Mouse (Mus musculus) ES-Bruce4 (cell line): ENCODE results near the gene Med13. TPM values are rescaled to one million over a fixed set of nuclear protein-coding genes. Genes with fewer than 3 reads are reported as not detected.

Experiments
- H3K27ac ChIP-seq: 2 replicates; pipeline ENCODE4 v1.5.1; 2012; ENCODE audit warnings: low read length, inconsistent platforms; ENCODE audit not compliant: insufficient read depth
- H3K27me3 ChIP-seq: 2 replicates; pipeline ENCODE4 v1.6.1; 2012; ENCODE audit warnings: mild to moderate bottlenecking, low read length, inconsistent platforms; ENCODE audit not compliant: control insufficient read depth, poor library complexity, insufficient read depth, severe bottlenecking
- H3K36me3 ChIP-seq: 2 replicates; pipeline ENCODE4 v1.6.1; 2012; ENCODE audit warnings: inconsistent platforms, mild to moderate bottlenecking, low read length, moderate library complexity; ENCODE audit not compliant: control insufficient read depth, poor library complexity, insufficient read depth, severe bottlenecking
- H3K4me1 ChIP-seq: one replicate; pipeline ENCODE4 v1.8.1; 2011; ENCODE audit warnings: low read length; ENCODE audit not compliant: control insufficient read depth, insufficient read depth
- H3K4me3 ChIP-seq: 2 replicates; pipeline ENCODE4 v1.5.1; 2011; ENCODE audit warnings: low read depth, mild to moderate bottlenecking, low read length
- H3K9ac ChIP-seq: 2 replicates; pipeline ENCODE4 v1.6.1; 2012; ENCODE audit warnings: low read depth, mild to moderate bottlenecking, inconsistent platforms; ENCODE audit not compliant: poor library complexity, severe bottlenecking
- H3K9me3 ChIP-seq: replicated peaks from 2 replicates; pipeline ENCODE4 v1.6.1; 2012; ENCODE audit warnings: mild to moderate bottlenecking, low read length, inconsistent platforms; ENCODE audit not compliant: control insufficient read depth, poor library complexity, insufficient read depth, severe bottlenecking
- CTCF ChIP-seq: IDR thresholded peaks from one replicate; pipeline ENCODE4 v1.8.1; 2011; ENCODE audit warnings: low read depth, low read length
- EP300 ChIP-seq: IDR thresholded peaks from 2 replicates; pipeline ENCODE4 v1.6.1; 2011; ENCODE audit warnings: low read depth, low read length; ENCODE audit not compliant: insufficient read depth
- POLR2A ChIP-seq: IDR thresholded peaks from one replicate; pipeline ENCODE4 v1.8.1; 2011; ENCODE audit warnings: low read length; ENCODE audit not compliant: insufficient read depth
- polyA plus RNA-seq: library from polyadenylated mRNA; stranded (reverse); fragments of >200 nt; gene quantifications from 2 replicates; pipeline ENCODE4 v1.2.4, GENCODE M21; 2011; ENCODE audit warnings: low read depth; ENCODE audit not compliant: missing spikeins, insufficient read depth, insufficient read length

The Med13 gene
- 58.7 and 59.2 TPM in 2 replicates for polyA plus RNA-seq

- Histone ChIP-seq H3K9ac (peak within 1 kb of the TSS; percentile 83), H3K36me3 (peaks cover 16% of the 10 kb centered on the region), H3K27ac (peak within 1 kb of the TSS; percentile 72), H3K4me3 (peak within 1 kb of the TSS; percentile 91), H3K9me3 (no peaks in the 10 kb centered on the region), H3K27me3 (no peaks in the 10 kb centered on the region; the same call in 1 of the 2 replicates), H3K4me1 (no peaks in the 10 kb centered on the region)
- TF ChIP-seq CTCF (no peak), POLR2A (no peak), EP300 (no peak)
Observed at GRCm38 (mm10) chr11:86356854-86357788, at the start of gene Med13. Med13 (minus strand) TSS chr11:86357602.

- TF ChIP-seq POLR2A, result no peak
- no peak for TF ChIP-seq CTCF
- no peak for TF ChIP-seq EP300
- Histone ChIP-seq H3K4me3 (no peak overlapping the region), H3K9ac (no peak overlapping the region), H3K36me3 (no peaks in the 10 kb centered on the region), H3K27me3 (no peaks in the 10 kb centered on the region), H3K9me3 (no peaks in the 10 kb centered on the region), H3K27ac (no peak overlapping the region), H3K4me1 (peaks cover 2% of the 10 kb centered on the region)
Observed at GRCm38 (mm10) chr11:86404590-86404989, 47.2 kb upstream of the Med13 start.

DNA sequence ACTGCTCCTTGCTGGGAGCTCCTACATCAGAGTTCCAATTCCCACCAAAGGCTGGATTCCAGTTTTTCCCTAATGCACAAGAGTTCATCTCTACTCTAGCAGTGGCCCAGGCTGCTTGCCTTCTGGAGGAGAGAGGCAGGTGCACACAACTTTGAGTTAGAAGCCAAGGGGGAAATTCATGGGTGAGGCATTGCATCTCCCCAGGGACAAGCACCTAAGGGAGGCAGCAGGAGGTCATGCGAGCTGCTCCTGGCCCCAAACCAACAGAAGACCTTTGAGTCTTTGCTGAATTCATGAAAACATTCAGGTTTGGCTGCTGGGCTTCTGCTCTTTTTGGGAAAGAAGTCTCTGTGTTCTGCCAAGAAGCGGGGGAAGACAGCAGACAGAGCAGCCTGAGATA lies 46.4 kb upstream of the Med13 start:
- no peak overlapping the region for H3K27ac ChIP-seq
- no peaks in the 10 kb centered on the region for H3K4me1 ChIP-seq
- no peaks in the 10 kb centered on the region for H3K9me3 ChIP-seq
- no peak for TF ChIP-seq CTCF
- no peak for TF ChIP-seq EP300
- TF ChIP-seq POLR2A, result no peak
- H3K9ac ChIP-seq, result no peak overlapping the region
- H3K4me3 ChIP-seq, result no peak overlapping the region
- H3K27me3 ChIP-seq, result no peaks in the 10 kb centered on the region
- H3K36me3 ChIP-seq, result no peaks in the 10 kb centered on the region

GRCm38 (mm10) chr11:86399241-86400107 lies 42.1 kb upstream of the Med13 start:
- no peaks in the 10 kb centered on the region for H3K9me3 ChIP-seq

DNA sequence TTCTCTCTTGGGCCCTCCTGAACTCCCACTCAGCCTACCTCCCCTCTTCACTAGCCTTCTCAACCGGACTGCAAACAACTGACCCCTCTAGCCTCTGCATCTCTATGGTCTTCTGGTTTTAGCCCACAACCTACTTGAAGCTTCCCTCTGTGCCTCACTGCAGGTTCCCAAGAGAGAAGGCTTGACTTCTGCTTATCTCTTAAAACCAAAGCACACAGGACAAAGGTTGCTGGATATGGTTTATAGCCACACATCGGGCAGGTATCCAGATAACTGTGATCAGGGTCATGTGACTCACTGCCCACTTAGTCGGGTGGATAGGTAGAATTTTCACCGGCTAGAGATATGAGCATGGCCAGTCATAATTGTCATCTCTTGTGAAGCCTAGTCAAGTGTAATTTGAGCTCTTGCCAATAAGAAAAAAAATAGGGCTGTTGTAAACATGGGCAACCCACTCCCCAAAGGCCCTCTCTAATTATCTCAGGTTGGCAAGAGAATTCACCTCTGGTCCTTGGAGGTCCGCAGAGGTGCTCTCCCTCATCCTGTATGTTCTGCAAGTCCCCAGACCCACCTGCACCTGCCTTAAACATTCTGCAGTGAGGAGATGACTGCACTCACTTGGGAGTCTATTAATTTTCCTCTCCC lies 39.7 kb upstream of the Med13 start:
- no peaks in the 10 kb centered on the region for H3K4me1 ChIP-seq
- H3K27me3 ChIP-seq, result no peaks in the 10 kb centered on the region
- no peak overlapping the region for H3K4me3 ChIP-seq
- H3K36me3 ChIP-seq, result no peaks in the 10 kb centered on the region
- TF ChIP-seq EP300 (no peak), CTCF (no peak), POLR2A (no peak)
- no peak overlapping the region for H3K9ac ChIP-seq
- no peak overlapping the region for H3K27ac ChIP-seq
- no peaks in the 10 kb centered on the region for H3K9me3 ChIP-seq

More at GRCm38 (mm10) chr11:86399241-86400107, 42.1 kb upstream of the Med13 start:
- H3K4me3 ChIP-seq, result no peak overlapping the region
- H3K27ac ChIP-seq, result no peak overlapping the region
- no peak overlapping the region for H3K9ac ChIP-seq
- TF ChIP-seq POLR2A, result no peak
- no peak for TF ChIP-seq CTCF
- TF ChIP-seq EP300, result no peak
- no peaks in the 10 kb centered on the region for H3K4me1 ChIP-seq
- H3K27me3 ChIP-seq, result no peaks in the 10 kb centered on the region
- no peaks in the 10 kb centered on the region for H3K36me3 ChIP-seq
